Mouse (Mus musculus) E14TG2a.4 (cell line): ENCODE measurements at regions not wholly inside any gene's neighbourhood (a gene's known extent, or its start where the extent isn't known, plus 50 kb on each side); places are given as distances from the start of the nearest gene placed in this dataset.

Experiments
- CTCF ChIP-seq: conservative IDR thresholded peaks from 2 replicates; pipeline ENCODE4 v1.5.1; 2014; ENCODE audit warnings: low read length
- POU5F1 ChIP-seq: IDR thresholded peaks from 2 replicates; pipeline ENCODE4 v1.6.1; 2014; ENCODE audit warnings: low read length, borderline replicate concordance

DNA sequence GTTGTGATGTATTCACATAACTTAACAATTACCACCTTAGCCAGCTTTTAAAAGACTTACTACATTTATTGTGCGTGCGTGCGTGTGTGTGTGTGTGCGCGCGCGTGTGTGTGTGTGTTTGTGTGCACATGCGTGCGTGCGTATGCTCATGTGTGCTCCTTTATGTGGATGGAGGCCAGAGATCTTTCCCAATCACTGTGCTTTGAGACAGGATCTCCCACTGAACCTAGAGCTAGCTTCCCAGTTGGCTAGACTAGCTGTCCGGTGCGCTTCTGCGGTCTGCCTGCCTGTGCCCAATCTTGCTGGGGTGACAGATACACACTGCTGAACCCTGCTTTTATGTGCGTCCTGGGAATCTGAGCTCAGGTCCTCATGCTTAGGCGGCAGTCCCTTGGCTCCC is 50.1 kb upstream of the Arhgap29 start:
- TF ChIP-seq CTCF (no peak), POU5F1 (no peak)
